Mouse (Mus musculus) lung, postnatal 25 days (tissue): Measurements from ENCODE around the gene Sar1a.

ENCODE experiments used
- DNase-seq: peaks from one replicate; pipeline ENCODE4 v3.0.0; 2022; ENCODE audit warnings: low spot score

The Sar1a gene

GRCm38 (mm10) chr10:61679545-61679944 lies 554 bp upstream of the Sar1a start:
- no peak for DNase-seq

- DNase-seq = no peak
These were observed 9.3 kb downstream of the Sar1a start for GRCm38 (mm10) chr10:61689405-61689804.

GRCm38 (mm10) chr10:61693563-61693962 lies 13.5 kb downstream of the Sar1a start:
- DNase-seq = no peak

- peak; percentile 97 for DNase-seq
These were observed 15.0 kb downstream of the Sar1a start, which contains the start of gene Tysnd1 for GRCm38 (mm10) chr10:61694870-61695670. TSS of gene Tysnd1 (plus strand) at chr10:61695514.

GRCm38 (mm10) chr10:61695703-61696559 lies 15.8 kb downstream of the Sar1a start:
- no peak for DNase-seq

GRCm38 (mm10) chr10:61696560-61696823 lies 16.4 kb downstream of the Sar1a start:
- DNase-seq = no peak

- DNase-seq = no peak
These were observed 16.9 kb downstream of the Sar1a start for GRCm38 (mm10) chr10:61697028-61697427.

GRCm38 (mm10) chr10:61704663-61705062 lies 24.6 kb downstream of the Sar1a start:
- no peak for DNase-seq

GRCm38 (mm10) chr10:61706412-61707375 lies 26.6 kb downstream of the Sar1a start:
- no peak for DNase-seq

- DNase-seq = no peak
These were observed 33.5 kb downstream of the Sar1a start for GRCm38 (mm10) chr10:61713601-61714000.

GRCm38 (mm10) chr10:61714146-61714545 lies 34.0 kb downstream of the Sar1a start:
- no peak for DNase-seq

- DNase-seq = peak; percentile 72
These were observed 34.8 kb downstream of the Sar1a start, which contains the start of gene Aifm2 for GRCm38 (mm10) chr10:61714771-61715461. TSS of gene Aifm2 (plus strand) at chr10:61715263.

GRCm38 (mm10) chr10:61715462-61715837 lies 35.4 kb downstream of the Sar1a start:
- DNase-seq = no peak

- DNase-seq = peak; percentile 27
These were observed 36.1 kb downstream of the Sar1a start for GRCm38 (mm10) chr10:61715996-61716864.

- no peak for DNase-seq
These were observed 37.6 kb downstream of the Sar1a start for GRCm38 (mm10) chr10:61717406-61718296.

- no peak for DNase-seq
These were observed 40.2 kb downstream of the Sar1a start for GRCm38 (mm10) chr10:61720331-61720730.

GRCm38 (mm10) chr10:61722215-61722614 lies 42.1 kb downstream of the Sar1a start:
- no peak for DNase-seq

GRCm38 (mm10) chr10:61723271-61723670 lies 43.2 kb downstream of the Sar1a start:
- DNase-seq = no peak

- no peak for DNase-seq
These were observed 49.1 kb downstream of the Sar1a start for GRCm38 (mm10) chr10:61729181-61729580.
